11 mouse cellular contexts compared by ENCODE assay signal in the genomic region with DNA sequence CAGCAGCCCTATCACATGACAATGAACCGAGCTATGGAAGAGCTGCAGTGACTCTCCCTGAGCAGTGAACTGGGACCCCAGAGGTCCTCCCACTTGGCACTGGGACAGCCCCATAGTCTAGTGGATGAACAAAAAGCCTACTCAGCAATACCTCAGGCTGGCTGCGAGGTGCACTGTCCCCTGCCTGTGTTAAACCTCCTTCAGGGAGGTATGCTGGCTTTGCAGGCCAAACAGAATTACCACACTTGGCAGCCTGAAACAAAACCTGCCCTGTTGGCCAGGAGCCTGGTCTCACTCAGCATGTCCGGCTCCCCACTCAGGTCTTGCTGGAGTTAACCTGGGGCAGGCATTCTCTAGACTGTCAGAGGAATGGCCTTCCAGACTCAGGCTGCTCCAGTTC.
DNase-seq lines count a peak whose midpoint lies in the region; ATAC-seq lines count a peak whose summit lies in the region.
"Had no signal": no experiment of that assay in that cellular context is flagged by ENCODE, and none has a peak within 500 bp of the region (broad histone marks: within the 10 kb centered on the region; RNA-seq: fewer than 3 reads in every experiment).

No protein-coding gene starts in this region.

- H3K27ac ChIP-seq in embryonic facial prominence, embryonic 14.5 days (replicated peaks; ENCODE audit: low read depth, low read length), result no peak overlapping the region
- no peak overlapping the region for H3K27ac ChIP-seq in embryonic facial prominence, embryonic 10.5 days (replicated peaks)
- H3K27ac ChIP-seq: heart, embryonic 13.5 days; lung, embryonic 15.5 days had no signal

- no peak overlapping the region for H3K4me2 ChIP-seq in embryonic facial prominence, embryonic 14.5 days (ENCODE audit: low read depth, low read length)
- H3K4me2 ChIP-seq: heart, embryonic 13.5 days; lung, embryonic 15.5 days had no signal

- H3K27me3 ChIP-seq in embryonic facial prominence, embryonic 14.5 days (replicated peaks; ENCODE audit: control insufficient read depth, insufficient read depth, low read length), result no peaks in the 10 kb centered on the region
- H3K27me3 ChIP-seq in embryonic facial prominence, embryonic 10.5 days (replicated peaks; ENCODE audit: low read depth, poor library complexity, severe bottlenecking), result no peaks in the 10 kb centered on the region
- H3K27me3 ChIP-seq: heart, embryonic 13.5 days; lung, embryonic 15.5 days had no signal

- DNase-seq in embryonic facial prominence, embryonic 14.5 days (ENCODE audit: low spot score), result peak; percentile 39
- no peak for DNase-seq in embryonic facial prominence, embryonic 10.5 days (ENCODE audit: low spot score)
- peak; percentile 8 for DNase-seq in R1 (ENCODE audit: low read depth, low spot score)
- DNase-seq in cerebellum, postnatal 14 days, result peak; percentile 85 to 92
- peak; percentile 81 for DNase-seq in kidney, postnatal 14 days
- no peak for DNase-seq in neural tube, embryonic 10.5 days (ENCODE audit: extremely low spot score, low spot score)
- DNase-seq in heart, adult 18-20 months, result no peak

- WGBS in embryonic facial prominence, embryonic 14.5 days, result 36% methylated on average over 3 of the region's 3 CpGs
- whole genome bisulfite sequencing in embryonic facial prominence, embryonic 10.5 days, result 67% methylated on average over 3 of the region's 3 CpGs

- peak; percentile 63; the same call in 1 of the 2 replicates for ATAC-seq in embryonic facial prominence, embryonic 14.5 days (ENCODE audit: low read depth)
- no peak for ATAC-seq in megakaryocyte-erythroid progenitor cell, adult 5-6 weeks (replicated peaks; ENCODE audit: low FRiP score, low TSS enrichment, poor library complexity, severe bottlenecking)
- ATAC-seq: hindbrain, embryonic 16.5 days had no signal

- H3K36me3 ChIP-seq in embryonic facial prominence, embryonic 14.5 days (ENCODE audit: control insufficient read depth, insufficient read depth, low read length), result no peaks in the 10 kb centered on the region
- H3K36me3 ChIP-seq in embryonic facial prominence, embryonic 10.5 days (replicated peaks), result no peaks in the 10 kb centered on the region
- H3K36me3 ChIP-seq: heart, embryonic 13.5 days; lung, embryonic 15.5 days had no signal

- peaks cover 8% of the 10 kb centered on the region; the same call in 1 of the 2 replicates for H3K4me1 ChIP-seq in embryonic facial prominence, embryonic 14.5 days (ENCODE audit: control insufficient read depth, insufficient read depth, low read length)
- peaks cover 4% of the 10 kb centered on the region; the same call in 1 of the 2 replicates for H3K4me1 ChIP-seq in embryonic facial prominence, embryonic 10.5 days
- H3K4me1 ChIP-seq: heart, embryonic 13.5 days; lung, embryonic 15.5 days had no signal

- no peak overlapping the region for H3K9ac ChIP-seq in embryonic facial prominence, embryonic 14.5 days (ENCODE audit: low read depth, low read length)
- H3K9ac ChIP-seq: heart, embryonic 13.5 days; lung, embryonic 15.5 days had no signal

- H3K4me3 ChIP-seq in embryonic facial prominence, embryonic 14.5 days (ENCODE audit: low read depth, low read length), result no peak overlapping the region
- H3K4me3 ChIP-seq in embryonic facial prominence, embryonic 10.5 days, result no peak overlapping the region
- H3K4me3 ChIP-seq: heart, embryonic 13.5 days; lung, embryonic 15.5 days had no signal

- H3K9me3 ChIP-seq in embryonic facial prominence, embryonic 14.5 days (ENCODE audit: control insufficient read depth, low read length), result no peaks in the 10 kb centered on the region
- H3K9me3 ChIP-seq in embryonic facial prominence, embryonic 10.5 days, result no peaks in the 10 kb centered on the region
- H3K9me3 ChIP-seq: lung, embryonic 15.5 days had no signal

Comparison
In these comparisons a context has a peak if more than half of its experiments do, and no peak if none do; other contexts are left out.
1. DNase-seq: peak in embryonic facial prominence, embryonic 14.5 days (single experiment), R1 (single experiment), cerebellum, postnatal 14 days (2 of 2) and kidney, postnatal 14 days (single experiment); none in embryonic facial prominence, embryonic 10.5 days (single experiment), neural tube, embryonic 10.5 days (single experiment) and heart, adult 18-20 months (0 of 2).